Mouse (Mus musculus) forebrain, postnatal 0 days (tissue): Measurements from ENCODE around the gene Cbx3. TPM values are rescaled to one million over a fixed set of nuclear protein-coding genes. Genes with fewer than 3 reads are reported as not detected.

Source experiments
- ATAC-seq: fragments of 200-750 bp; cut with Nextera tagmentation; 2 replicates; pipeline ENCODE4 v1.8.0; 2017; ENCODE audit warnings: mild to moderate bottlenecking, moderate library complexity
- DNase-seq: peaks from one replicate; pipeline ENCODE4 v3.0.0-alpha.2; 2015
- H3K27ac ChIP-seq: fragments of 300-500 bp; sonication (generic); 2 replicates; pipeline ENCODE4 v1.5.1; 2014; ENCODE audit warnings: low read depth, mild to moderate bottlenecking, antibody characterized with exemption, low read length, moderate library complexity, mixed read lengths
- H3K27me3 ChIP-seq: fragments of 300-500 bp; sonication (generic); 2 replicates; pipeline ENCODE4 v1.6.1; 2014; ENCODE audit warnings: mild to moderate bottlenecking, low read length, mixed read lengths; ENCODE audit not compliant: insufficient read depth
- H3K36me3 ChIP-seq: fragments of 300-500 bp; sonication (generic); 2 replicates; pipeline ENCODE4 v1.6.1; 2014; ENCODE audit warnings: mild to moderate bottlenecking, moderate library complexity; ENCODE audit not compliant: insufficient read depth
- H3K4me1 ChIP-seq: fragments of 300-500 bp; sonication (generic); 2 replicates; pipeline ENCODE4 v1.6.1; 2014; ENCODE audit warnings: antibody characterized with exemption; ENCODE audit not compliant: insufficient read depth
- H3K4me2 ChIP-seq: fragments of 300-500 bp; sonication (generic); 2 replicates; pipeline ENCODE4 v1.6.1; 2014; ENCODE audit warnings: low read depth, mild to moderate bottlenecking, moderate library complexity
- H3K4me3 ChIP-seq: fragments of 300-500 bp; sonication (generic); 2 replicates; pipeline ENCODE4 v1.5.1; 2014; ENCODE audit warnings: low read depth, low read length, mixed read lengths
- H3K9ac ChIP-seq: fragments of 300-500 bp; sonication (generic); 2 replicates; pipeline ENCODE4 v1.6.1; 2014; ENCODE audit warnings: mild to moderate bottlenecking
- H3K9me3 ChIP-seq: fragments of 300-500 bp; sonication (generic); 2 replicates; pipeline ENCODE4 v1.6.1; 2016; ENCODE audit warnings: low read length
- CTCF ChIP-seq: sonication (generic); IDR thresholded peaks from 2 replicates; pipeline ENCODE4 v1.5.1; 2016; ENCODE audit warnings: antibody characterized with exemption, control low read depth, low read depth
- WGBS: fragments of 180-500 bp; shearing (Covaris S2); extraction: QIAGEN DNeasy Blood & Tissue Kit; methylation state at CpG from one replicate; pipeline ENCODE4 v1.1.7; 2014; 5-methylcytosine and 5-hydroxymethylcytosine counted together
- polyA plus RNA-seq: library from polyadenylated mRNA; unstranded; fragments of >200 nt; fragmentation: Nextera tagmentation; extraction: Ambion mirVana; gene quantifications from 2 replicates; pipeline ENCODE4 v1.2.1, GENCODE M21; 2015
- total RNA-seq: library from RNA; depleted of rRNA; stranded (reverse); fragments of >200 nt; gene quantifications from 2 replicates; pipeline ENCODE4 v1.2.3, GENCODE M21; 2014

Gene Cbx3
- total and polyA plus RNA-seq, 2 experiments from 2014 or later = 227 to 514 TPM

DNA sequence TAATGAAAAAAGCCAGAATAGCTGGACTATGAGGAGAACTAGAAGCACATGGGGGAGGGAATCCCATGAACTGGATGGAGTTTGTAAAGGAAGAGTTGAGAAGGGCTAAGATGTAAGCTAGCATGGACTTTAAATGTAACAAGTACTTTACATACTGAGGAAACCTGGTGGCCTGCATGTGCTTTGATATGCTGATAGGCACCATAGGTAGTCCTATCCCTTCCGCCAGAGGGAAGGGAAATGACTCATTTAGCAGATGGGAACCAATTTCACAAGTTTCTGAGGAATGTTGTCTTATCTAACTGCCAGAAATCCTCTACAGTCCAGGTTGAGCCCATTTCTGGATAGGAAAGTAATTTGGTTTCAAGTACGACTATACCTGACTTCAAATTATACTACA, 15.5 kb downstream of the Cbx3 start:
- DNase-seq (no peak), ATAC-seq (no peak)
- TF ChIP-seq CTCF = no peak
- Histone ChIP-seq H3K9ac (no peak overlapping the region), H3K9me3 (no peaks in the 10 kb centered on the region), H3K27me3 (no peaks in the 10 kb centered on the region), H3K4me3 (no peak overlapping the region), H3K27ac (no peak overlapping the region), H3K4me1 (no peaks in the 10 kb centered on the region), H3K4me2 (no peak overlapping the region), H3K36me3 (peaks cover 25% of the 10 kb centered on the region)
- 60% methylated on average over 2 of the region's 2 CpGs for WGBS

- H3K9ac ChIP-seq = no peak overlapping the region
- no peak overlapping the region for H3K4me2 ChIP-seq
- H3K4me1 ChIP-seq = no peaks in the 10 kb centered on the region
- H3K27me3 ChIP-seq = no peaks in the 10 kb centered on the region
- no peak for ATAC-seq
- peaks cover 21% of the 10 kb centered on the region for H3K36me3 ChIP-seq
- no peak for TF ChIP-seq CTCF
- DNase-seq = no peak
- H3K27ac ChIP-seq = no peak overlapping the region
- H3K9me3 ChIP-seq = no peaks in the 10 kb centered on the region
- 76% methylated on average over 7 of the region's 7 CpGs for WGBS
- no peak overlapping the region for H3K4me3 ChIP-seq
Observed at GRCm38 (mm10) chr6:51486076-51486710, 16.0 kb downstream of the Cbx3 start.

DNA sequence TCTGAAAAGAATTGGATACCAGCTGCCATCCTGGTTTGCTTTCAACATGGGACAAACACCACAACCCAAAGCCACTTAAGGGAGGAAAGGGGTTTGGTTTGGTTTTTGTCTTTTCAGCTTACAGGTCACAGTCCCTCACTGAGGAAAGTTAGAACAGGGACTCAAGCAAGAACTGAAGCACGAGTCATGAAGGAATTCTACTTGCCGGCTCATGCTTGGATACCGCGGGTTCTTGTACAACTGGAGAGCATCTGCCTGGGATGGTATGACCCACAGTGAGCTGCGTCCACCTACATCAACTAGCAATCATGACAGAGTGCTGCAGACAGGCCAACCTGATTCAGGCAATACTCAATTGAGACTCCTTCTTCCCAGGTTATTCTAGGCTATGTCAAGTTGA, 16.6 kb downstream of the Cbx3 start:
- H3K27ac ChIP-seq = no peak overlapping the region
- ATAC-seq (no peak), DNase-seq (no peak)
- no peak overlapping the region for H3K4me2 ChIP-seq
- no peak for TF ChIP-seq CTCF
- no peaks in the 10 kb centered on the region for H3K9me3 ChIP-seq
- H3K4me3 ChIP-seq = no peak overlapping the region
- H3K36me3 ChIP-seq = peaks cover 17% of the 10 kb centered on the region
- H3K27me3 ChIP-seq = no peaks in the 10 kb centered on the region
- no peaks in the 10 kb centered on the region for H3K4me1 ChIP-seq
- H3K9ac ChIP-seq = no peak overlapping the region
- WGBS = 88% methylated on average over 5 of the region's 5 CpGs

- 67% methylated on average over 2 of the region's 2 CpGs for WGBS
- DNase-seq = no peak
- Histone ChIP-seq H3K9ac (no peak overlapping the region), H3K4me1 (no peaks in the 10 kb centered on the region), H3K27ac (no peak overlapping the region), H3K4me3 (no peak overlapping the region), H3K4me2 (no peak overlapping the region), H3K36me3 (peaks cover under 1% of the 10 kb centered on the region; the same call in 1 of the 2 replicates), H3K9me3 (no peaks in the 10 kb centered on the region), H3K27me3 (no peaks in the 10 kb centered on the region)
- TF ChIP-seq CTCF = no peak
- no peak for ATAC-seq
Observed at GRCm38 (mm10) chr6:51489787-51490186, 19.6 kb downstream of the Cbx3 start.

DNA sequence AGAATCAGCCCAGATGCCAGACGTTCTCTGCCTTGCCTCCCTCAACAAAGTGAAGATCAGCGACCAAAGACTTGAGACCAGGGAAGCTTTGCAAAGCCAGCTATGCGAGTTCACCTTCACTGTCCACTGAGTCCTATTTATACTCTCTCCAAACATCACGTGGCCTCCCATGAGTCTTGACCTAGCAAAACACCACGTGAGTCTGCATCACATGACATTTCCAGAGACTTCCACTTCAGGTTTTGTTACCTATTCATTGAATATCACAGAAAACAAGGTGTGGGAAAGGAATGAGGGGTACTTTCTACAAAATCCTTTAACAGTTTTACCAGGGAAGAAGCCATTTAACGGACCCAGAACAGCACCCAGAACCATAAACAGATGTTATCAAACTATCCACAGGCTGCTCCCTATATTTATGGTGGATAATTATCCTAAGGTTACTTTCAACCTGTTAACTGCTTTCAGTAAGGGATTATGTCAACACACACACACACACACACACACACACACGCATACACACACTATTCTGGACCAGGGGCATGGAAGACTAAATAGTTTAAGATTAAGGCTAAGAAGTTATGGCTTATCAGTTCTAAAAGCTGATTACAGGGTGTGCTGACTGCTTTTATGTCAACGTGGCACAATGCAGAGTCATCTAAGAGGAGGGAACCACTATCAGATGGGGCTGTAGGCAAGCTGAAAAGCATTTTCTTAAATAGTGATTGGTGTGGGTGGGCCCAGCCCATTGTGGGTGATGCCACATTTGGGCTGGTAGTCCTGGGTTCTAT, 27.4 kb downstream of the Cbx3 start:
- Histone ChIP-seq H3K36me3 (no peaks in the 10 kb centered on the region), H3K4me3 (no peak overlapping the region), H3K9me3 (no peaks in the 10 kb centered on the region), H3K27ac (no peak overlapping the region), H3K4me2 (no peak overlapping the region), H3K27me3 (no peaks in the 10 kb centered on the region), H3K4me1 (no peaks in the 10 kb centered on the region), H3K9ac (no peak overlapping the region)
- DNase-seq = no peak
- ATAC-seq = no peak
- TF ChIP-seq CTCF = no peak
- WGBS = 78% methylated on average over 8 of the region's 8 CpGs

DNA sequence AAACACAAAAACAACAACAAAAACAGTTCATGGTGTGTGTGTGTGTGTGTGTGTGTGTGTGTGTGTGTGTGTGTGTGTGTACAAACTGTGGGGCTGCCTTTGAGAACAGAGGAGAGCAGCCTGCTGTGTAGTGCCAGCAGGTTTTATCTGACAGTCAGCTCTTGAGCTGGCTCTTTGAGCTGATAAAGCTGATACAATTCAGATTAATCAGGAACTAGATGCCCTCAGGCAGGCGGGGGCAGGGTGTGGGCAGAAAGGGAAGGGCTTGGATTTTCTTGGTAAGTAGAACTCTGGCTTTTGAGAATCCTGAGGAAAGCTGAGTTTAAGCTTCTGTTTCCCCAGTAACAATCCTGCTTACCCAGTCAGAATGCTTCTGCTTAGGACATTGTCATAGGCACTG, 35.5 kb downstream of the Cbx3 start:
- Histone ChIP-seq H3K27me3 (no peaks in the 10 kb centered on the region), H3K4me3 (no peak overlapping the region), H3K9me3 (no peaks in the 10 kb centered on the region), H3K9ac (no peak overlapping the region), H3K27ac (no peak overlapping the region), H3K4me2 (no peak overlapping the region), H3K4me1 (no peaks in the 10 kb centered on the region; the same call in 1 of the 2 replicates), H3K36me3 (no peaks in the 10 kb centered on the region)
- ATAC-seq = no peak
- TF ChIP-seq CTCF = no peak
- no peak for DNase-seq
- WGBS = 67% methylated on average over 1 of the region's 1 CpGs

DNA sequence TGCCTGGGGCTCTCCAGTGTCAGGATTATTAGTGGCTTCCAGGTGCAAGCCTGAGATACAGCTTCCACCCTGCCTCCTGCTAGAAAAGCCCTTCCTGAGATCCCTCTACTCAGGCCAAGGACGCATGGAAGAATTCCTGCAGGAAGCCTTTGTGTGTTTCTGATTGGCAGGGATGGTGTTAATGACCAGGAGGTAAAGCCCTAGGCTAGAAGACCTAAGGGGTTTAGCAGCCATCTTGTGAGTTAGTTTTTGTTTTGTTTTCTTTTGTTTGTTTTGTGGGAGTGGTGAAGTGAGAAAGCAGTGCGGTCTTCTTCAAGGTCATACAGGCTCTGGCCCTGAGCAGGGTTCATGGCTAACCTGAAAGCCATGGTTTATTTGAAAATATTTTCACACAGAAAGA, 37.4 kb downstream of the Cbx3 start:
- Histone ChIP-seq H3K27ac (no peak overlapping the region), H3K4me3 (no peak overlapping the region), H3K27me3 (no peaks in the 10 kb centered on the region), H3K36me3 (no peaks in the 10 kb centered on the region), H3K4me2 (no peak overlapping the region), H3K9ac (no peak overlapping the region), H3K4me1 (no peaks in the 10 kb centered on the region; the same call in 1 of the 2 replicates), H3K9me3 (no peaks in the 10 kb centered on the region)
- ATAC-seq (no peak), DNase-seq (no peak)
- TF ChIP-seq CTCF = no peak
- 63% methylated on average over 2 of the region's 2 CpGs for WGBS
